Mouse (Mus musculus) E14TG2a.4 (cell line): ENCODE data around the gene Sdk2.

Experiments used
- H3K27me3 ChIP-seq: 2 replicates; pipeline ENCODE4 v1.6.1; 2014; ENCODE audit warnings: low read length, control low read depth; ENCODE audit not compliant: insufficient read depth
- H3K36me3 ChIP-seq: 2 replicates; pipeline ENCODE4 v1.6.1; 2014; ENCODE audit warnings: low read length, control low read depth; ENCODE audit not compliant: insufficient read depth
- H3K4me1 ChIP-seq: replicated peaks from 2 replicates; pipeline ENCODE4 v1.6.1; 2014; ENCODE audit warnings: low read depth, low read length, control low read depth
- H3K4me3 ChIP-seq: replicated peaks from 2 replicates; pipeline ENCODE4 v1.5.1; 2014; ENCODE audit warnings: mild to moderate bottlenecking, low read length
- H3K9me3 ChIP-seq: 2 replicates; pipeline ENCODE4 v1.6.1; 2014; ENCODE audit warnings: low read length, control low read depth
- CTCF ChIP-seq: conservative IDR thresholded peaks from 2 replicates; pipeline ENCODE4 v1.5.1; 2014; ENCODE audit warnings: low read length
- NANOG ChIP-seq: IDR thresholded peaks from 2 replicates; pipeline ENCODE4 v1.6.1; 2014; ENCODE audit warnings: borderline replicate concordance, low read length, mixed read lengths
- POU5F1 ChIP-seq: IDR thresholded peaks from 2 replicates; pipeline ENCODE4 v1.6.1; 2014; ENCODE audit warnings: low read length, borderline replicate concordance

Sdk2 gene

DNA sequence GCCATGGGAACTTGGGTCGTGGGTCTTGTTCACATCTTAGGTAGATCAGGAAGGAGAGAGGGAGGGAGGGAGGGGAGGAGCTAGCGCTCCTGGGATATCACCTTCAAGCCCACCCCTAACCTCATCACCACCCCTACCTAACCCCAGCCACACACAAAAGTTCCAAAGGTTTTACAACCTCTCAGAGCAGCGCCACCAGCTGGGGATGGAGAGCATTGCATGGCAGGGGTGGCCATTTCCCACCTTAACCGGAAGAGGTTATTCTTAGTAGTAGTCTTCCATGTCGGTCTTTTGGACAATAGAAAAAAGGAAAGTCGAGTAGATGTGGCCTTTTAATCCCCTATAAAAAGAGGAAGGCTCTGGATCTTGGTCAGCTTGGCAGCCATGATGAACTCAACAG, 4.0 kb upstream of the Sdk2 start:
- Histone ChIP-seq H3K27me3 (peaks cover 64% of the 10 kb centered on the region), H3K4me1 (peaks cover 21% of the 10 kb centered on the region), H3K36me3 (no peaks in the 10 kb centered on the region), H3K4me3 (no peak overlapping the region), H3K9me3 (peaks cover 3% of the 10 kb centered on the region)
- no peak for TF ChIP-seq POU5F1
- peak; percentile 89 for TF ChIP-seq CTCF

DNA sequence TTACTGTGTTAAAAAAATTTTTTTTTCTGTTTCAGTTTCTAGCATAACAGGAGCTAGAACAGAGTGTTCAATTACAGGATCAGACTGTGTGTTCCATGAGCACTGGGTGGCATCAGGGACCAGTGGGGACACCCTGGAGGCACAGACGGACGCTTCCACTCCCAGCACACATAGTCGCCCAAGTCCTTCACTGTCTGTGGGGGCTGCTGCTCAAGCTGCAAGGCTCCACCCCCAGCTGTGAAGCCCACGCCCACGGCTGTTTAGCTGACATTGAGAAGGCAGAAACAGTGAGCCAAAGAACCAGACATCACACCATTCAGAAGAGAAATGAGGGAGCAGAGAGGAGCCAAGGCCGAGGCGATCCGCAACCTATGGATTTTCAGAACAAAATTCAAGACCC, 3.3 kb upstream of the Sdk2 start:
- no peaks in the 10 kb centered on the region for H3K9me3 ChIP-seq
- no peaks in the 10 kb centered on the region for H3K36me3 ChIP-seq
- peaks cover 28% of the 10 kb centered on the region for H3K4me1 ChIP-seq
- H3K27me3 ChIP-seq = peaks cover 71% of the 10 kb centered on the region
- TF ChIP-seq POU5F1 = no peak
- no peak for TF ChIP-seq CTCF
- no peak for TF ChIP-seq NANOG
- no peak overlapping the region for H3K4me3 ChIP-seq

DNA sequence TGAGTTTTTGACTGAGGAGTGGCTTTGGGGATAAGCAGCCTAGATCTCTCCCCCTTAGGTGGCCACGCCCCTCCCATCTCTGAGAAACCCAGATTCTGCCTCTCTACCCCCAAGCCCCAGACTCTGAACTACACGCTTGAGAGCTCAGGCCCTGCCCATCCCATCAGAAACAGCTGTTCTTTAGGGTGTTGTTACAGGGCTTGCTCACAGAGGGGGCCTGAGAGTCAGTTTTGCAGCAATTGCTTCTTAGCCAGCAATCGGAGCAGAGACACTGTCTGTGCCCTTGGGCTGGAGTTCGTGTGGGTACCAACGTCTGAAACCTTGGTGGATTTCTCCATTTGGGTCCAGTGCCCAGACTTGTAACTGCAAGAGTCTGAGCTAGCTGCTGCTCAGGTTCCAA, 1.5 kb upstream of the Sdk2 start:
- H3K9me3 ChIP-seq = no peaks in the 10 kb centered on the region
- TF ChIP-seq CTCF (no peak), NANOG (0 out of 2 replicates have a peak, but pooled peaks have one; percentile 12), POU5F1 (no peak)
- no peaks in the 10 kb centered on the region for H3K36me3 ChIP-seq
- no peak overlapping the region for H3K4me3 ChIP-seq
- H3K4me1 ChIP-seq = peaks cover 34% of the 10 kb centered on the region
- peaks cover 86% of the 10 kb centered on the region for H3K27me3 ChIP-seq

DNA sequence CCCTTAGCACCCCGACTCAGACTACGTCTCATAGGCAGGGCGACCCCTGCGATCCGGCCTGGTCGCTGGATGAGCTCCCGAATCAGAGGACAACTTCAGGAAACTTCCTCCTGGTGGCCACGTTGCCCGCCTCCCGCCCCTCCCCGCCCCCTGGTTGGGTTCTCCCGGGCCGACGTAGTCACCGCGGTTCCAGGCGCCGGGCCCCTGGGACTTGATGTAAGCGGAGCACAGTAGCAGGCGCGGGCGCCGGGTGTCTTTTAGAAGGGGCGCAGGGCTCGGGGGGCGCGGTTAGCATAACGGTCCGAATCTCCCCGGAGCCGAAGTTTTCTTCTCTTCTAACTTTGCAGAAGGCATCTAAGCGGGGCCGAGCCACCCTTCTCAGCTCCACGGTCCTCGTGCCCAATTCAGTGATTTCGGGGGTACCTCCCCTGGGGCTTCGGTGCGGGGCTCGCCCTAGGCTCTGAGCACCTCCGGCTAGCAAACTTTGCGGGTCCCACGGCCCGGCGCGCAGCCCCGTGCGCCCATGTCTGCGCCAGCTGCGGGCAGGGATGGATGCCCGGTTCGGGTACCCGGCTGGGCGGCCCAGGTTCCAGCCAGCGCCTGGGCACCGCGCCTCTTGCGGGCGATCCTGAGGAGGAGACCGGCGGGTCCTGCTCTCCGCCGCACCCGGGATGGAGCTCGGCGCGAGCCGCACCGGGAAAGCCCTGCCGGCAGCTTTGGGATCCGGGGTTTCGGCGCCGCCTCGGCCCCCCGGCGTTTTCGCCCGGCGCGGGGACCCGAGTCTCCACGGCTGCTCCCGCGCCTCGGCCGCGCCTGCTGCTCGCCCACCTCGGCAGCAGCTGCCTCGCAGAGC, 522 bp downstream of the Sdk2 start:
- no peaks in the 10 kb centered on the region for H3K36me3 ChIP-seq
- H3K4me3 ChIP-seq = peak overlapping the region; percentile 80
- H3K27me3 ChIP-seq = peaks cover 92% of the 10 kb centered on the region
- no peaks in the 10 kb centered on the region for H3K9me3 ChIP-seq
- TF ChIP-seq POU5F1 (no peak), CTCF (no peak), NANOG (no peak)
- peaks cover 34% of the 10 kb centered on the region for H3K4me1 ChIP-seq

DNA sequence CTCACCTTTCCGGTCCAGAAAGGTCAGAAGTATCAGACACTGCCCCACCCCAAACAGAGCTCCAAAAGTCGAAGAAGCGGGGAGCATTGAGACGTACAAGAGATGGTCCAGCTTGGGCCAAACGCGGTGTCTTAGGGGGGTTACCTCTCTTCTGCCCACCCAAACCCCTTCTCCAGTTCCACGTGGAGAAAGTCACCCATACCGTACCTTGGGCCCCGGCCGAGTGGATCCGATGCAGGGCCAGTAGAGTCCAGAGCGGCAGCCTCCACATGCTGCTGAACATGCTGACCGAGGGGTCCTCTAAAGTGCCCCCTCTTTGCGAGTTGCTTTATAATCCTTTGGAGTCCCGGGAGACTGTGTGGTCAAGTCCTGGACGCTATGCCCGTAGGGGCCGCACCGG, 1.2 kb downstream of the Sdk2 start:
- Histone ChIP-seq H3K4me1 (peaks cover 34% of the 10 kb centered on the region), H3K9me3 (no peaks in the 10 kb centered on the region), H3K4me3 (peak overlapping the region; percentile 80), H3K27me3 (peaks cover 95% of the 10 kb centered on the region), H3K36me3 (no peaks in the 10 kb centered on the region)
- TF ChIP-seq NANOG = no peak
- no peak for TF ChIP-seq CTCF
- no peak for TF ChIP-seq POU5F1

DNA sequence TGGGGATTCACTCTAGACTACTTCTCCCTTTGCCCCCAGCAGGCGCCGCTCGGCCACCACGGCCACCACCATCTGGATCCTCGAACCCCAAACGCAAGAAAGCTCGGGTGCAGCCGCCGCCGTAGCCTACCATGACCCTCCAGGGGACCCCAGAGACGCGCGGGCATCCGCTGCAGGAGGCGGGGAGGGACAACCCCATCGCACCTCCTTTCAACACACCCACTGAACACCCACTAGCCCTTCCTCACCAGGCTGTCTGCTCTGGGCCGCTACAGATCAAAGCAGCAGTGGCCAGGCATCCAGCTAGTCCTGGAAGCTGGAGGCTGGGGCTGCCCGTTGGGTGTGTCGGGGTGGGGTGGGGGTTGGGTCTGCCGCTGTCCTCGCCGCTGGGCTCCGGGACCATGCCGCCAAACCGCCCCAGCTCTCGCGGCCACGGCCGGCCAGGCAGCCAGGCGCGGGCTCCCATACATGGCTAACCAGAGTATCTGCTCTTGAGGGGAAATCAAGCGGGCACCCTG, 1.9 kb downstream of the Sdk2 start:
- Histone ChIP-seq H3K4me1 (peaks cover 34% of the 10 kb centered on the region), H3K36me3 (no peaks in the 10 kb centered on the region), H3K27me3 (peaks cover 98% of the 10 kb centered on the region), H3K9me3 (no peaks in the 10 kb centered on the region), H3K4me3 (peak overlapping the region; percentile 80)
- TF ChIP-seq CTCF = no peak

DNA sequence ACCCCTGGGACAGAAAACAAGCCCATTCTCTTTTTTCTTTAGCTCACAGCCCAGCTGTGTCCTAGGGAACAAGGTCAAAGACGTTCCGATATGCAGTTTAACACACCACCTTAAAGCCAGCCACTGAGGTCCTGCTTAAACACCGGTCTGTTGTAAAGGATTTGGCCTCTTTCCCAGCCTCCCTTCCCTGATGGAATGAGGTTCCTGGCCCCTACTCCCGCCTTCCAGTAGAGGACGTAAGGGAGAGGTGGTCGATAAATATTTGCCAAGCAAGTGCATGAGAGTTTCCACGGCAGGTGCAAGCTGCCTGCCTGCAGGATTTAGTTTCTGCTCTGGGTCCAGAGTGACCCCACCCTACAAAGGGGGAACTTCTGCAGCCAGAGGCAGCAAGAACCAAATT, 4.9 kb downstream of the Sdk2 start:
- Histone ChIP-seq H3K4me3 (no peak overlapping the region), H3K9me3 (no peaks in the 10 kb centered on the region), H3K27me3 (peaks cover 88% of the 10 kb centered on the region), H3K36me3 (no peaks in the 10 kb centered on the region), H3K4me1 (peaks cover 16% of the 10 kb centered on the region)
- TF ChIP-seq NANOG = no peak
- TF ChIP-seq CTCF = no peak
- TF ChIP-seq POU5F1 = no peak

DNA sequence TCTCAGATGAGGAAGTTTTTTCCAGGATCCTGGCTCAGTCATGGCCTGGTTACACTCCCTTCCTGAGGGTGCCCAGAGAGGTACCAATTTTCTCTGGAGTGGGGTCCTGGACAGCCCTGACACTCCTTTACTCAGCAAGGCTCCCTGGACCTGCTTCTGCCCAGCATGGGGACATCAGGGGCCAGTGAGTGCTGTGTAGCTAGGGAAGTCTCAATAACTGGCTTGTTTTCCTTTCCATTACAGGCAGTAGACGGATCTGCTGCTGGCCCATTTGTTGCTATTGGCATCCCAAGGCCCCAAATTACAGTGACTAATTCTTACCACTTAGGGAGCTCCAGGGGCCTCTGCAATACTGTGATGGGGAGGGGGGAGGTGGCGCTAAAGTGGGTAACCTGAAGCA, 5.6 kb downstream of the Sdk2 start:
- peaks cover 16% of the 10 kb centered on the region for H3K4me1 ChIP-seq
- H3K4me3 ChIP-seq = no peak overlapping the region
- H3K27me3 ChIP-seq = peaks cover 81% of the 10 kb centered on the region
- H3K9me3 ChIP-seq = no peaks in the 10 kb centered on the region
- H3K36me3 ChIP-seq = no peaks in the 10 kb centered on the region
- TF ChIP-seq NANOG = no peak
- no peak for TF ChIP-seq POU5F1
- no peak for TF ChIP-seq CTCF

DNA sequence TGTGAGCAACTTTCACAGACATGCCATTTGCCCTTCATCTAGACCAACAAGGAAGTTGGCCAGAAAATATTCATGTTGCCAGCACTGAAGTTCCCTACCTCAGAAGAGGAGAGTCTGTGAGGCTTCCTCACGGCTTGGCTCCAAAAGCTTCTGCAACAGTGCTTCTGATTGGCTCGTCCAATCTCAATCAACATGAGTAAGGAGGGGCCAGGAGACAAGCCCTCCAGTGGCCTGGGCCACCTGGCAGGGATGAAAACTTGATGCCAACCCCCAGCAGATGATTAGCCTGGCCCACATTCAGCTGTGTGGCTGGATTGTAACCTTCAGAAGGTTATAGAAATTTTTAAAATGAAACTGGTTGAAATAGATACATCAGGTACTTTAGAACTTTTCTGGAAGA, 10.5 kb downstream of the Sdk2 start:
- Histone ChIP-seq H3K9me3 (no peaks in the 10 kb centered on the region), H3K27me3 (peaks cover 40% of the 10 kb centered on the region), H3K36me3 (no peaks in the 10 kb centered on the region), H3K4me1 (no peaks in the 10 kb centered on the region), H3K4me3 (no peak overlapping the region)
- TF ChIP-seq POU5F1 (no peak), NANOG (no peak), CTCF (no peak)
